Mouse (Mus musculus): Measurements from ENCODE around the gene 4930558K02Rik.
A peak's percentile ranks its signal among the peaks of the same experiment; 100 is the strongest.

DNA sequence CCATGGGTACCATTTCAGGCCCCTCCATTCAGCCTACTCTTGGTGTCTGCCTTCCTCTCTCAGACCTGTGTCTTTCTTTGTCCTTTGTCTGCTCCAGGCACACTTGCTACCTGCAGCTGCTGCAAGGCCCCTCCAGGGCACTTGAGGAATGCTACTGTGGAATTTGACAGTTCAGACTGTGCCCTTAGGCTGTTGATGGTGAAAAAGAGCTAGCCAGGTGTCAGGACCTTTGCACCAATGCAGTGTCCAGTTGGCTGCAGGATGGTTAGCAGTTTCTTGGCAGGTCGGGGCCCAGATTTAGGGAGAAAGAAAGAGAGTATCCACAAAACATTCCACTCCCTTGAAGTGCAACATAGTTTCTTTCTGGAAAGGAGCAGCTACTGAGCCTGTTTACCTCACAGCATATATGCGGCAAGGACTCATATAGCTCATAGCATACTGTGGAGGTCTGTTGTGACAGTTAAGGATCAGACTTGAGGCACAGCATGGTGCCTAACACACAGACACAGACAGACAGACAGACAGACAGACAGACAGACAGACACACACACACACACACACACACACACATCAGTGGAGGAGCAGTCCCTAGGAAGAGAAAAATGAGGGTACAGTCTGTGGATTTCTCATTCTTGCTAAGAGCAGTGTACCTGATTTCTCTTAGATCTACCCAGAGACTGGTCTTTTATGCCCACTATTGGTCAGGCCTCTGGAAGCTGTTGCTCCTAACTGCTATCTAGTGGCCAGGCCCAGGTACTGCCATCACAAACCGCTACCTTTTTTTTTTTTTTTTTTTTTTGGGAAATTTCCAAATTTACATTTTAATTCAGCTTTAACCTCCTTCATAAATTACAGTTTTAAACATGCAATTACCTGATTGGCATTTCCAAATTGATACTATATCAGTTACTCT, 16.7 kb downstream of the 4930558K02Rik start:
- TF ChIP-seq EP300 (IDR thresholded peaks at IDR 0.05; ENCODE audit: low read depth) (no peak), CTCF (IDR thresholded peaks at IDR 0.05; ENCODE audit: low read depth) (peak; percentile 75)

All from liver, postnatal 0 days (tissue).